Mouse (Mus musculus): ENCODE results near the gene Hist1h4f. TPM values are rescaled to one million over a fixed set of nuclear protein-coding genes. Genes with fewer than 3 reads are reported as not detected.
"Not testable (repeated sequence)": the region's sequence is repeated elsewhere in the genome, so short reads cannot be mapped to it uniquely, and the experiment has no call there.

The Hist1h4f gene
- polyA plus RNA-seq, 1 experiment from 2014 or later: 2.0 TPM

DNA sequence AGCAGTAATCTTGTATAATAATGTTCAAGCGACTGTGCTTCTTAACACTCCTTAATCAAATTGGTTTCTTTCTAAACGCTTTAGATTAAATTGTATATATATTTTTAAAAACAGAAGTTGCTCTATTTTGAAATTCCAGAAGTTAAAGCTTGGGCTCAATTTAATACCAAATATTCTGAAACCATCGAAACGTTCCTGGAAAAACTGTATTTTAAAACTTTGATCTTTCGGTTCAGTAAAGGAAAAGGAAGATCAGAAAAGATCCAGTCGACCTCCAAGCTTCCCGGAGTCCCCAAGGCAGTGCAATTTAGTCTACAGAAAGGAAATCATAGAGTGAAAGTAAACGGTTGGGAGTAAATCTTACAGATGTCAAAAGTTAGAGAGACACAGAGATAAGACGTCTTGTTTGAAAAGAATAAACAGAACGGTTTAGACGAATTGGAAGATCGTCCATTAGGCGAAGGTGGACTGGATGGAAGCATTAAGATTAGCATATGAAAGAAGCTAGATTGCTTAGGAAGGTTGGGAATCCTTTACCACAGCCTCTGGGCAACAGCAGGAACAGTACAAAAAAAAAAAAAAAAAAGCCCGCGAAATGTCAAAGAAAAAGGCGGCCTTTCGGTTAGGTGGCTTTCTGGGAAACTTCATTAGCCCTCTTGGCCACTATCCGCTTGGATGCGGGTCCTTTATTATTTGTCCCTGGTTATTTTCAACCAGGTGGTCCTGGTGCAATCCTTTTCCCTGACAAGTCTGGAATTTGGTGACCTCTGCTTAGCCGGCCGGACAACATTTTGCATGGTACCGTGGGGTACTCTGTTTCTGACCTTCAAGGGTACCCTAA lies 34.9 kb upstream of the Hist1h4f start:
- WGBS: 1% methylated on average over 21 of the region's 22 CpGs
- Histone ChIP-seq H3K4me3 (ENCODE audit: low read length) (peak overlapping the region; percentile 41), H3K27ac (ENCODE audit: low read length) (peak overlapping the region; percentile 99), H3K9me3 (ENCODE audit: low read length) (no peaks in the 10 kb centered on the region), H3K4me2 (replicated peaks; ENCODE audit: low read depth, low read length) (peak overlapping the region; percentile 83), H3K36me3 (ENCODE audit: insufficient read depth, low read length) (no peaks in the 10 kb centered on the region), H3K9ac (replicated peaks; ENCODE audit: low read length) (peak overlapping the region; percentile 71), H3K27me3 (ENCODE audit: insufficient read depth, low read length) (no peaks in the 10 kb centered on the region), H3K4me1 (ENCODE audit: insufficient read depth, low read length) (peaks cover 35% of the 10 kb centered on the region)
- no peak for ATAC-seq (ENCODE audit: low FRiP score, low TSS enrichment)

DNA sequence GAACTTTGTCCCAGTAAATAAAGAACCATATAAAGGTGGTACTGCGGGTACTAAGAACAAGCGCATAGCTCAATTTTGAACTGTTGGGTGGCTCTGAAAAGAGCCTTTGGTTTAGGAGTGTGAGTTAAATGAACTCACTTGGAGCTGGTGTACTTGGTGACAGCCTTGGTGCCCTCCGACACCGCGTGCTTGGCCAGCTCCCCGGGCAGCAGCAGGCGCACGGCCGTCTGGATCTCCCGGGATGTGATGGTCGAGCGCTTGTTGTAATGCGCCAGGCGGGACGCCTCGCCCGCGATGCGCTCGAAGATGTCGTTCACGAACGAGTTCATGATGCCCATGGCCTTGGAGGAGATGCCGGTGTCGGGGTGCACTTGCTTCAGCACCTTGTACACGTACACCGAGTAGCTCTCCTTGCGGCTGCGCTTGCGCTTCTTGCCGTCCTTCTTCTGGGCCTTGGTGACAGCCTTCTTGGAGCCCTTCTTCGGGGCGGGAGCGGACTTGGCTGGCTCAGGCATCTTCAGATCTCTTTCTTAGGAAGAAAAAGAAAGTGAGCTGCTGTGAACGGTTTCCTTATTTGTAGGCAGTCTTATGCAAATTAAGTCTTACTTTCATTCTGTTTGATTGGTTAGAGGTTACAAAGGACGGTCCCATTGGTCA lies 34.1 kb upstream of the Hist1h4f start:
- H3K4me1 ChIP-seq (ENCODE audit: insufficient read depth, low read length): peaks cover 35% of the 10 kb centered on the region
- H3K27ac ChIP-seq (ENCODE audit: low read length): peak overlapping the region; percentile 95
- ATAC-seq (ENCODE audit: low FRiP score, low TSS enrichment): peak; percentile 90
- not testable (repeated sequence) for H3K27me3 ChIP-seq (ENCODE audit: insufficient read depth, low read length); H3K36me3 ChIP-seq (ENCODE audit: insufficient read depth, low read length); H3K9me3 ChIP-seq (ENCODE audit: low read length)
- peak overlapping the region; percentile 83 for H3K4me2 ChIP-seq (replicated peaks; ENCODE audit: low read depth, low read length)
- 1% methylated on average over 22 of the region's 36 CpGs for WGBS
- peak overlapping the region; percentile 46 for H3K4me3 ChIP-seq (ENCODE audit: low read length)
- H3K9ac ChIP-seq (replicated peaks; ENCODE audit: low read length): peak overlapping the region; percentile 88

DNA sequence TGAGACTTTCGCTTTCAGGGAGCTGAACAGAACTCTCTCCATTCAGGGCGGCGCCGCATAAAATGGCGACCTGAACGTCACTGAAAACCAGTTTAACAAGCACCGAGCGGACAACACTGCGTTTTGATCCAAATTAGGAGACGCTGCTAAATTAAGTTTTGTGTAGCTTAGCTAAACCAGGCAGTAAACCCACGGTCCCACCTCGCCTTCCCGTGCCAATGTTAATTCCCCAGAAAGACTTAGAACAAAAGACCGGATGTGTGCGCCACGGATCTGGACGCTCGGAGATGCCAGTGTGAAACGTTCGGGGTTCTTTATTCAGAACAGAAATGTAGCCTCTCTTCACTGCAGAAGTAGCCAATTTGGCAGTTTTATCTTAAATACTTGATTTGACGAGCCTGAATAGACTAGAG lies 33.6 kb upstream of the Hist1h4f start:
- WGBS: under 1% methylated on average over 21 of the region's 21 CpGs
- peak overlapping the region; percentile 95 for H3K27ac ChIP-seq (ENCODE audit: low read length)
- H3K4me1 ChIP-seq (ENCODE audit: insufficient read depth, low read length): peaks cover 35% of the 10 kb centered on the region
- H3K36me3 ChIP-seq (ENCODE audit: insufficient read depth, low read length): no peaks in the 10 kb centered on the region
- H3K4me2 ChIP-seq (replicated peaks; ENCODE audit: low read depth, low read length): peak overlapping the region; percentile 83
- no peaks in the 10 kb centered on the region for H3K9me3 ChIP-seq (ENCODE audit: low read length)
- H3K27me3 ChIP-seq (ENCODE audit: insufficient read depth, low read length): no peaks in the 10 kb centered on the region
- no peak for ATAC-seq (ENCODE audit: low FRiP score, low TSS enrichment)
- peak overlapping the region; percentile 46 for H3K4me3 ChIP-seq (ENCODE audit: low read length)
- H3K9ac ChIP-seq (replicated peaks; ENCODE audit: low read length): peak overlapping the region; percentile 88

DNA sequence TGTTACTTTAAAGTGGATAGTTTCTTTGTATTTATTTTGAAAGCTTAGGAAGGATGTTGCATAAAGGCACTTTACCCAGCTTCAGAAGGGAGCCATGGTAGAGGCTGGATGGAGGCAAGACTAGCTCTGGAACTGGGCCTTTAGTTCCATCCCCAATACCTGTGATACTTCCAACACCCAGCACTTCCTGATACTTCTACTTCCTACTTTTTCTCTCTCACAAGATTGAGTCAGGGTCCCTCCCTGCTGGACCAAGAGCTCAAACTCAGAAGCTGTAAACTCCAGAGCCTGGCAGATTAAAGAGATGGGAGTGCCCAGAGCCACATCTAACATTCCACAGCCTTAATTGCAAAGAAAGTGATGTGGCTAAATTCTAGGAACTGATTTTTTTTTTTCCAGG lies 32.9 kb upstream of the Hist1h4f start:
- Histone ChIP-seq H3K4me1 (ENCODE audit: insufficient read depth, low read length) (peaks cover 35% of the 10 kb centered on the region), H3K4me3 (ENCODE audit: low read length) (peak overlapping the region; percentile 46), H3K36me3 (ENCODE audit: insufficient read depth, low read length) (no peaks in the 10 kb centered on the region), H3K27me3 (ENCODE audit: insufficient read depth, low read length) (no peaks in the 10 kb centered on the region), H3K4me2 (replicated peaks; ENCODE audit: low read depth, low read length) (peak overlapping the region; percentile 83), H3K27ac (ENCODE audit: low read length) (peak overlapping the region; percentile 95), H3K9ac (replicated peaks; ENCODE audit: low read length) (peak overlapping the region; percentile 88), H3K9me3 (ENCODE audit: low read length) (no peaks in the 10 kb centered on the region)
- ATAC-seq (ENCODE audit: low FRiP score, low TSS enrichment): no peak

DNA sequence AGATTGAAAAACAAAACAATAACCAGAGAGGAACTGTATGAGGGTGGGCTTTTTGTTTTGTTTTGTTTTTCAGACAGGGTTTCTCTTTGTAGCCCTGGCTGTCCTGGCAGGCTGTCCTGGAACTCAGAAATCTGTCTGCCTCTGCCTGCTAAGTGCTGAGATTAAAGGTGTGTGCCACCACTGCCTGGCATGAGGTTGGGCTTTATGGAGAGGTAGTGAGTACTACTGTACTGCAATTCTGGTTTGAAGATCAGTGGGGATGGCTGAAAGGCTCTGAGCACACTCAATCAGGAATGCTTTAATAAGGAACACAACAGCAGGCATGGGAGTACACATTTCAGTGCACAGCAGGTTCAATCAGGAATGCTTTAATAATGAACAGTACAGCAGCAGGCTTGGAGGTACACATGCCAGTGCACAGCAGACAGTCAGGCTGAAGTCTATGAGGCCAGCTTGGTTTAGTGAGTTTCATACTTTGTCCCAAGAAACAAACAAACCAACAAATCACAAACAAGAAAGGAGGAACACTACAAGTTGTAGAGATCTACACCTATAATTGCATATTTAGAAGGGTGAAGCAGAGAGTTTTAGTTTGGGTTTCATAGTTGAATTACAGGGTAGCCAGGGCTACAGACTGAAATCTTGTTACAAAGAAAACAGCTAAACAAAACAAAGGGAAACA lies 32.1 kb upstream of the Hist1h4f start:
- Histone ChIP-seq H3K9ac (replicated peaks; ENCODE audit: low read length) (peak overlapping the region; percentile 7; the same call in 1 of the 2 replicates), H3K9me3 (ENCODE audit: low read length) (no peaks in the 10 kb centered on the region), H3K27me3 (ENCODE audit: insufficient read depth, low read length) (no peaks in the 10 kb centered on the region), H3K4me3 (ENCODE audit: low read length) (no peak overlapping the region), H3K4me1 (ENCODE audit: insufficient read depth, low read length) (peaks cover 35% of the 10 kb centered on the region), H3K27ac (ENCODE audit: low read length) (peak overlapping the region; percentile 92), H3K4me2 (replicated peaks; ENCODE audit: low read depth, low read length) (peak overlapping the region; percentile 7; the same call in 1 of the 2 replicates), H3K36me3 (ENCODE audit: insufficient read depth, low read length) (no peaks in the 10 kb centered on the region)
- no peak for ATAC-seq (ENCODE audit: low FRiP score, low TSS enrichment)

DNA sequence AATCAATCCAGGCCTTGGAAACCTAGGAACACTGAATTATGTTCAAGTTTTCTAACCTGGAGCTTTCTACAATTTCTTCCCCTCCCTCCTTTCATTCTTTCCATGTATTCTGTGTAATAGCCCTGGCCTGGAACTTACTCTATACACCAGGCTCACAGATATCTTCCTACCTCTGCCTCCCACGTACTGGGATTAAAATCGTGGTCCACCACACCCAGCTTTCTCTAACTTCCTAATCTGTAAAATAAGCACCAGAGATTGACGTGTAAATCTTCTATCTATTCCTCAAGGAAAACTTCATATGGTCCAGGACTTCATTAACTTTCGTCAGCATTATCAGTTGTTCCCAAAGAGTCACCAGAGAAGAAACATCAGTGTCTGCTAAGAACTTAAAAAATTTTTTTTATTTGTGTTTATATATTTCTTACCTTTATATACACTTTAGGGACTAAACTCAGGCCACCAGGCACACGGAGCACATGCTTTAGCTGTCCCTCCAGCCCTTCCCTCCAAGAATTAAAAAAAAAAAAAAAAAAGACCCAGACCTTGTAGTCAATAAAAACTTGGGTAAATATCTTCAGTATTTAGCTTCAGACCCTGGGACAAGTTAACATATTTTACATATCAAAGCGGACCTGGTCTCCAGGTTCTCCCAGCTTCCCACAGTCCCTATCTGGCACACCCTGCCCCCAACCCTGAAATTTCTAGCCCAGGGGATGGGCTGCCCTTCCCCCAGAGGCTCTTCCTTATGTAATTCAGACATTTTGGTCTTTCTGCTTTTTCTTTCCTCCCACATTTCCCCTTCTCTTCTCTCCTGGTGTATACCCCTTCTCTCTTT lies 31.0 kb upstream of the Hist1h4f start:
- Histone ChIP-seq H3K4me2 (replicated peaks; ENCODE audit: low read depth, low read length) (peak overlapping the region; percentile 71), H3K27me3 (ENCODE audit: insufficient read depth, low read length) (no peaks in the 10 kb centered on the region), H3K4me1 (ENCODE audit: insufficient read depth, low read length) (peaks cover 35% of the 10 kb centered on the region), H3K4me3 (ENCODE audit: low read length) (peak overlapping the region; percentile 65), H3K9me3 (ENCODE audit: low read length) (no peaks in the 10 kb centered on the region), H3K36me3 (ENCODE audit: insufficient read depth, low read length) (no peaks in the 10 kb centered on the region), H3K27ac (ENCODE audit: low read length) (peak overlapping the region; percentile 92), H3K9ac (replicated peaks; ENCODE audit: low read length) (peak overlapping the region; percentile 79)
- no peak for ATAC-seq (ENCODE audit: low FRiP score, low TSS enrichment)
- WGBS: 6% methylated on average over 6 of the region's 6 CpGs

DNA sequence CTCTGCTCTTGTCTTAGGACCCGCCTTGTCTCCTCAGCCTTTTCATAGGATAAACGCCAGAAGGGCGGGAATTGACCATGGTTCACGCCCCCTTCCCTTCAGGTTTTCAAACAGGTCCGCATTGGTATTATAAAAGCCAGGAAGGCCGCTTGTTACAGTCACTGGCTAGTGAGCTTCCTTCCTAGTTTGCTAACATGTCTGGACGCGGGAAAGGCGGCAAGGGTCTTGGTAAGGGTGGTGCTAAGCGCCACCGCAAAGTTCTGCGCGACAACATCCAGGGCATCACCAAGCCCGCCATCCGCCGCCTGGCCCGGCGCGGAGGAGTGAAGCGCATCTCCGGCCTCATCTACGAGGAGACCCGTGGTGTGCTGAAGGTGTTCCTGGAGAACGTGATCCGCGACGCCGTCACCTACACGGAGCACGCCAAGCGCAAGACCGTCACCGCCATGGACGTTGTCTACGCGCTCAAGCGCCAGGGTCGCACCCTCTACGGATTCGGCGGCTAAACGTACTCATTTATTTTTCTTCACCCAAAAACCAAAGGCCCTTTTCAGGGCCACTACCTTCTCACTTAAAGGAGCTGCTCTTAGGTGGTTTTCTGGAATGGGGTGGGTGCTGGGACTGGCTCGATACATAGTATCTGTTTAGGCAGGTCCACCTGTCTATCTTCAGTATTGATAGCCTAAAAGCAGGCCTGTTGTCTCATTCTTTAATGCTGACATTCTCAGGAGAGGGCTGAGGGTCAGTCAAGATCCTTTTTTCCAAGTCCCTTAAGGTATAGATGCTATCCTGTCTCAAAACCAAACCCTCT lies 30.2 kb upstream of the Hist1h4f start, which contains the start of gene Hist1h4d:
Gene Hist1h4d, plus strand, starts transcription at position 191 of the 811 bp plus-strand sequence.
- WGBS: 0% methylated on average over 43 of the region's 43 CpGs

DNA sequence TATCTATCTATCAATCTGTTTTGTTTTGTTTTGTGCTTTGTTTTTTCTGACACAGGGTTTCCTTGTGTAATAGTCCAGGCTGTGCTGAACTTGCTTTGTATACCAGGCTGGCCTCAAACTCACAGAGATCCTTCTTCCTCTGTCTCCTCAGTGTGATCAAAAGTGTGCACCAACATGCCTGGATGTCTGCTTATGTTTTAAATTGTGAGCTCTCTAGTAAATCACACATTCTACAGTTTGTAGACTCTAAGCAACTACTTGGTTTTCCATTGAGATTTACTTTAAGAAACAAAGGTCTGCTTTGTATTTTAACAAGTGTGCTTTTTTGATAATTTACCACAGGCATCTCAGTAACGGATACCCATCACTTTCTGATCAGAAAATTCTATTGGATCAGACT lies 26.4 kb upstream of the Hist1h4f start:
- H3K4me1 ChIP-seq (ENCODE audit: insufficient read depth, low read length): peaks cover 22% of the 10 kb centered on the region
- H3K27me3 ChIP-seq (ENCODE audit: insufficient read depth, low read length): no peaks in the 10 kb centered on the region
- H3K9me3 ChIP-seq (ENCODE audit: low read length): no peaks in the 10 kb centered on the region
- no peak overlapping the region for H3K9ac ChIP-seq (replicated peaks; ENCODE audit: low read length)
- H3K27ac ChIP-seq (ENCODE audit: low read length): no peak overlapping the region
- WGBS: 94% methylated on average over 1 of the region's 1 CpGs
- no peak overlapping the region for H3K4me2 ChIP-seq (replicated peaks; ENCODE audit: low read depth, low read length)
- no peak for ATAC-seq (ENCODE audit: low FRiP score, low TSS enrichment)
- H3K36me3 ChIP-seq (ENCODE audit: insufficient read depth, low read length): no peaks in the 10 kb centered on the region
- no peak overlapping the region for H3K4me3 ChIP-seq (ENCODE audit: low read length)

More for the DNA sequence above, 30.2 kb upstream of the Hist1h4f start, which contains the start of gene Hist1h4d:
- Histone ChIP-seq H3K4me2 (replicated peaks; ENCODE audit: low read depth, low read length) (peak within 1 kb of the TSS; percentile 71), H3K4me3 (ENCODE audit: low read length) (peak within 1 kb of the TSS; percentile 65), H3K36me3 (ENCODE audit: insufficient read depth, low read length) (no peaks in the 10 kb centered on the region), H3K27me3 (ENCODE audit: insufficient read depth, low read length) (no peaks in the 10 kb centered on the region), H3K9ac (replicated peaks; ENCODE audit: low read length) (peak within 1 kb of the TSS; percentile 79), H3K4me1 (ENCODE audit: insufficient read depth, low read length) (peaks cover 37% of the 10 kb centered on the region), H3K9me3 (ENCODE audit: low read length) (no peaks in the 10 kb centered on the region), H3K27ac (ENCODE audit: low read length) (peak within 1 kb of the TSS; percentile 92)
- peak; percentile 93 for ATAC-seq (ENCODE audit: low FRiP score, low TSS enrichment)

Data from kidney, embryonic 16.5 days (tissue).